Mouse (Mus musculus) layer of hippocampus, postnatal 25 days (tissue): ENCODE data around the gene Adam6a. TPM values are rescaled to one million over a fixed set of nuclear protein-coding genes. Genes with fewer than 3 reads are reported as not detected.
A peak's percentile ranks its signal among the peaks of the same experiment; 100 is the strongest.
"Not testable (repeated sequence)": the region's sequence is repeated elsewhere in the genome, so short reads cannot be mapped to it uniquely, and the experiment has no call there.

Source experiments
- DNase-seq, 2 experiments: peaks; one replicate each; pipeline ENCODE4 v3.0.0; 2022; ENCODE audit warnings: mixed read lengths in 2 of 2, low spot score in 1 of 2; ENCODE audit errors: extremely low spot score in 1 of 2
- total RNA-seq, 2 experiments: library from RNA; stranded (reverse); gene quantifications; 2 replicates each; pipeline ENCODE4 v1.2.3; 2021

The Adam6a gene
- total RNA-seq = not detected

- not testable (repeated sequence) for DNase-seq
Observed at GRCm38 (mm10) chr12:113543608-113544007, at the start of gene Adam6a. TSS of gene Adam6a (plus strand) at chr12:113543908.

GRCm38 (mm10) chr12:113525901-113526300 lies 17.8 kb upstream of the Adam6a start:
- DNase-seq = no peak

- DNase-seq = peak; percentile 5 to 27
Observed at GRCm38 (mm10) chr12:113578241-113578640, 34.5 kb downstream of the Adam6a start.

GRCm38 (mm10) chr12:113588001-113588400 lies 44.3 kb downstream of the Adam6a start:
- DNase-seq = no peak

Other genes starting within 250 kb of the Adam6a start
- gene Adam6b, start 54.4 kb upstream of the Adam6a start, total RNA-seq = not detected